Mouse (Mus musculus) forebrain, embryonic 16.5 days (tissue): ENCODE data around the gene Scg3. TPM values are rescaled to one million over a fixed set of nuclear protein-coding genes. Genes with fewer than 3 reads are reported as not detected.

Source experiments
- ATAC-seq: fragments of 200-750 bp; cut with Nextera tagmentation; 2 replicates; pipeline ENCODE4 v1.8.0; 2017; ENCODE audit warnings: mild to moderate bottlenecking, moderate library complexity
- H3K27ac ChIP-seq: fragments of 300-500 bp; sonication (generic); 2 replicates; pipeline ENCODE4 v1.5.1; 2014; ENCODE audit warnings: low read length, control low read depth
- H3K27me3 ChIP-seq: fragments of 300-500 bp; sonication (generic); replicated peaks from 2 replicates; pipeline ENCODE4 v1.6.1; 2014; ENCODE audit warnings: low read length; ENCODE audit not compliant: control insufficient read depth, insufficient read depth
- H3K36me3 ChIP-seq: fragments of 300-500 bp; sonication (generic); 2 replicates; pipeline ENCODE4 v1.6.1; 2014; ENCODE audit not compliant: control insufficient read depth, insufficient read depth
- H3K4me1 ChIP-seq: fragments of 300-500 bp; sonication (generic); replicated peaks from 2 replicates; pipeline ENCODE4 v1.6.1; 2014; ENCODE audit warnings: low read length; ENCODE audit not compliant: control insufficient read depth, insufficient read depth
- H3K4me2 ChIP-seq: fragments of 300-500 bp; sonication (generic); 2 replicates; pipeline ENCODE4 v1.6.1; 2014; ENCODE audit warnings: mild to moderate bottlenecking, low read length, control low read depth
- H3K4me3 ChIP-seq: fragments of 300-500 bp; sonication (generic); replicated peaks from 2 replicates; pipeline ENCODE4 v1.5.1; 2014; ENCODE audit warnings: mild to moderate bottlenecking, low read length, control low read depth
- H3K9ac ChIP-seq: fragments of 300-500 bp; sonication (generic); replicated peaks from 2 replicates; pipeline ENCODE4 v1.6.1; 2014; ENCODE audit warnings: low read depth, low read length, control low read depth
- H3K9me3 ChIP-seq: fragments of 300-500 bp; sonication (generic); 2 replicates; pipeline ENCODE4 v1.6.1; 2016; ENCODE audit warnings: low read length; ENCODE audit not compliant: control insufficient read depth
- WGBS: fragments of 180-500 bp; shearing (Covaris S2); extraction: QIAGEN DNeasy Blood & Tissue Kit; methylation state at CpG from one replicate; pipeline ENCODE4 v1.1.7; 2014; 5-methylcytosine and 5-hydroxymethylcytosine counted together
- polyA plus RNA-seq: library from polyadenylated mRNA; unstranded; fragments of >200 nt; fragmentation: Nextera tagmentation; extraction: Ambion mirVana; gene quantifications from 2 replicates; pipeline ENCODE4 v1.2.1, GENCODE M21; 2015

Scg3 gene
- 114 and 125 TPM in 2 replicates for polyA plus RNA-seq

- no peaks in the 10 kb centered on the region for H3K9me3 ChIP-seq
- H3K4me1 ChIP-seq = peaks cover 20% of the 10 kb centered on the region
- no peaks in the 10 kb centered on the region for H3K27me3 ChIP-seq
- H3K9ac ChIP-seq = peak within 1 kb of the TSS; percentile 76
- WGBS = 3% methylated on average over 42 of the region's 42 CpGs
- ATAC-seq = peak; percentile 100
- peak within 1 kb of the TSS; percentile 57 for H3K4me2 ChIP-seq
- peaks cover 21% of the 10 kb centered on the region for H3K36me3 ChIP-seq
- peak within 1 kb of the TSS; percentile 92 for H3K27ac ChIP-seq
- H3K4me3 ChIP-seq = peak within 1 kb of the TSS; percentile 83
Observed at GRCm38 (mm10) chr9:75683426-75684191, at the start of gene Scg3. Gene Scg3 (minus strand): TSS chr9:75684056.

- no peaks in the 10 kb centered on the region for H3K27me3 ChIP-seq
- H3K4me2 ChIP-seq = no peak overlapping the region
- H3K36me3 ChIP-seq = no peaks in the 10 kb centered on the region
- H3K27ac ChIP-seq = no peak overlapping the region
- no peaks in the 10 kb centered on the region for H3K4me1 ChIP-seq
- WGBS = 42% methylated on average over 11 of the region's 11 CpGs
- no peaks in the 10 kb centered on the region for H3K9me3 ChIP-seq
- no peak overlapping the region for H3K9ac ChIP-seq
- no peak overlapping the region for H3K4me3 ChIP-seq
- ATAC-seq = peak; percentile 89
Observed at GRCm38 (mm10) chr9:75719952-75720687, 36.3 kb upstream of the Scg3 start.

GRCm38 (mm10) chr9:75719481-75719880, 35.6 kb upstream of the Scg3 start:
- Histone ChIP-seq H3K36me3 (no peaks in the 10 kb centered on the region), H3K9me3 (no peaks in the 10 kb centered on the region), H3K27me3 (no peaks in the 10 kb centered on the region), H3K9ac (no peak overlapping the region), H3K4me3 (no peak overlapping the region), H3K27ac (no peak overlapping the region), H3K4me2 (no peak overlapping the region), H3K4me1 (no peaks in the 10 kb centered on the region)
- 75% methylated on average over 3 of the region's 3 CpGs for WGBS
- ATAC-seq = no peak

- WGBS = 23% methylated on average over 3 of the region's 3 CpGs
Observed at GRCm38 (mm10) chr9:75684772-75685171, 916 bp upstream of the Scg3 start.

GRCm38 (mm10) chr9:75684292-75684691, 436 bp upstream of the Scg3 start:
- Histone ChIP-seq H3K4me2 (peak overlapping the region; percentile 57), H3K27ac (peak overlapping the region; percentile 92), H3K9me3 (no peaks in the 10 kb centered on the region), H3K9ac (peak overlapping the region; percentile 76), H3K4me1 (peaks cover 20% of the 10 kb centered on the region), H3K36me3 (peaks cover 15% of the 10 kb centered on the region), H3K27me3 (no peaks in the 10 kb centered on the region), H3K4me3 (peak overlapping the region; percentile 83)
- peak; percentile 9 for ATAC-seq
- 45% methylated on average over 4 of the region's 4 CpGs for WGBS

More at GRCm38 (mm10) chr9:75684772-75685171, 916 bp upstream of the Scg3 start:
- Histone ChIP-seq H3K4me1 (peaks cover 20% of the 10 kb centered on the region), H3K36me3 (peaks cover 14% of the 10 kb centered on the region), H3K27ac (peak overlapping the region; percentile 4; the same call in 1 of the 2 replicates), H3K9me3 (no peaks in the 10 kb centered on the region), H3K4me2 (peak overlapping the region; percentile 57), H3K9ac (peak overlapping the region; percentile 76), H3K27me3 (no peaks in the 10 kb centered on the region), H3K4me3 (peak overlapping the region; percentile 83)
- ATAC-seq = no peak

- 84% methylated on average over 5 of the region's 5 CpGs for WGBS
- H3K9me3 ChIP-seq = no peaks in the 10 kb centered on the region
Observed at GRCm38 (mm10) chr9:75680606-75681005, 3.2 kb downstream of the Scg3 start.

GRCm38 (mm10) chr9:75679629-75680028, 4.2 kb downstream of the Scg3 start:
- Histone ChIP-seq H3K36me3 (peaks cover 45% of the 10 kb centered on the region), H3K4me1 (peaks cover 18% of the 10 kb centered on the region), H3K27ac (no peak overlapping the region), H3K27me3 (no peaks in the 10 kb centered on the region), H3K9me3 (no peaks in the 10 kb centered on the region), H3K9ac (no peak overlapping the region), H3K4me2 (no peak overlapping the region), H3K4me3 (no peak overlapping the region)
- no peak for ATAC-seq
- 58% methylated on average over 4 of the region's 4 CpGs for WGBS

More at GRCm38 (mm10) chr9:75680606-75681005, 3.2 kb downstream of the Scg3 start:
- no peak overlapping the region for H3K9ac ChIP-seq
- peaks cover 38% of the 10 kb centered on the region for H3K36me3 ChIP-seq
- no peaks in the 10 kb centered on the region for H3K27me3 ChIP-seq
- H3K4me2 ChIP-seq = no peak overlapping the region
- peaks cover 20% of the 10 kb centered on the region for H3K4me1 ChIP-seq
- H3K27ac ChIP-seq = no peak overlapping the region
- H3K4me3 ChIP-seq = no peak overlapping the region
- no peak for ATAC-seq

GRCm38 (mm10) chr9:75678341-75678740, 5.5 kb downstream of the Scg3 start:
- H3K9me3 ChIP-seq = no peaks in the 10 kb centered on the region
- peaks cover 16% of the 10 kb centered on the region for H3K4me1 ChIP-seq
- no peak overlapping the region for H3K27ac ChIP-seq
- no peak overlapping the region for H3K4me3 ChIP-seq
- H3K27me3 ChIP-seq = no peaks in the 10 kb centered on the region
- no peak overlapping the region for H3K9ac ChIP-seq
- 90% methylated on average over 7 of the region's 7 CpGs for WGBS
- peaks cover 54% of the 10 kb centered on the region for H3K36me3 ChIP-seq
- no peak overlapping the region for H3K4me2 ChIP-seq
- no peak for ATAC-seq

GRCm38 (mm10) chr9:75676226-75676625, 7.6 kb downstream of the Scg3 start:
- 89% methylated on average over 7 of the region's 7 CpGs for WGBS
- Histone ChIP-seq H3K4me2 (no peak overlapping the region), H3K36me3 (peaks cover 65% of the 10 kb centered on the region), H3K9me3 (no peaks in the 10 kb centered on the region), H3K4me3 (no peak overlapping the region), H3K9ac (no peak overlapping the region), H3K4me1 (peaks cover 5% of the 10 kb centered on the region), H3K27me3 (no peaks in the 10 kb centered on the region), H3K27ac (no peak overlapping the region)
- ATAC-seq = no peak
